In the genomic region with DNA sequence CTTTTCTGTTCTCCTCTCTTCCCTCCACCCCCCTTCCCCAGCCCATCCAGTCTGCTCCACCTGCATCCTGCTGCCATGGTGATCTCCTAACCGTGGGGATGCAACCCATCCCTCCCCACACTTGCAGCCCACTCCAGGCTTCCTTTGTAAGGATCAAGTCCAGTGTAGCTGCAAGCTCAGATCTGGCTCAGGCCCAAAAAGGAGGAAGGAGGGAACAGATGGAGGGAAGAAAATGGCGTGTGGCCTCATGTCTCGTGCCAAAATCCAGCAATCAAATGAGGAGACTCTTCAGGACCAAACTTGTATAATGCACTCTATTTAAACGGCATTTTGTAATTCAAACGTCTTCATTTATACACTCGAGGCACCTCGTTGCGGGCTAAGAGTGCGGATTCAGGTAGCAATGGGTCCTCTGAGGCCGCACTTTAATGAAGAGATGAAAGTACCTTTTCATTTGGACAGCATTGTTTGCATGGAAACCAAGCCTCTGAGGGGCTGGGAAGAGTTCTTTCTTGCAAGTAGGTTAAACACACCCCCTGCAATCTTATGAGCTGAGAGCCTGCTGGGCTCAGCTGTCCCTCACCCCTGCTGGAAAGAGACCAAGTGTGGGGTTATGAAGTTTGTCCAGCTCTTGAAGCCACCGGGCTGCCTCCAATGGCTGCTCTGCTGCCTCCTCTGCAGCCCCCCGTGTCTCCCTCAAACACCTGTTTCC, we compare ENCODE assay signal across 10 mouse cellular contexts.
DNase-seq lines count a peak whose midpoint lies in the region; ATAC-seq and TF ChIP-seq lines count a peak whose summit lies in the region.
"Had no signal": no experiment of that assay in that cellular context is flagged by ENCODE, and none has a peak within 500 bp of the region (broad histone marks: within the 10 kb centered on the region; RNA-seq: fewer than 3 reads in every experiment).

No protein-coding gene starts in this region.

- no peaks in the 10 kb centered on the region for H3K36me3 ChIP-seq in forebrain, embryonic 14.5 days (ENCODE audit: control insufficient read depth, insufficient read depth, low read length)
- no peaks in the 10 kb centered on the region for H3K36me3 ChIP-seq in intestine, postnatal 0 days (ENCODE audit: control insufficient read depth, insufficient read depth)
- no peaks in the 10 kb centered on the region for H3K36me3 ChIP-seq in heart, embryonic 12.5 days
- H3K36me3 ChIP-seq: limb, embryonic 12.5 days had no signal

- no peaks in the 10 kb centered on the region for H3K27me3 ChIP-seq in forebrain, embryonic 14.5 days (replicated peaks; ENCODE audit: control insufficient read depth, insufficient read depth, low read length)
- H3K27me3 ChIP-seq in intestine, postnatal 0 days (replicated peaks; ENCODE audit: control insufficient read depth, insufficient read depth, low read length): no peaks in the 10 kb centered on the region
- H3K27me3 ChIP-seq in heart, embryonic 12.5 days (replicated peaks): peaks cover 28% of the 10 kb centered on the region

- 20% methylated on average over 12 of the region's 12 CpGs for WGBS in forebrain, embryonic 14.5 days
- WGBS in intestine, postnatal 0 days: 68% methylated on average over 12 of the region's 12 CpGs
- 71% methylated on average over 12 of the region's 12 CpGs for WGBS in heart, embryonic 12.5 days

- no peak for TF ChIP-seq CTCF in intestine, postnatal 0 days (IDR thresholded peaks at IDR 0.05; ENCODE audit: low read depth)

- peak overlapping the region; percentile 61 for H3K27ac ChIP-seq in forebrain, embryonic 14.5 days (ENCODE audit: low read depth, low read length)
- H3K27ac ChIP-seq in intestine, postnatal 0 days (ENCODE audit: low read depth, low read length): no peak overlapping the region
- H3K27ac ChIP-seq in heart, embryonic 12.5 days (ENCODE audit: poor library complexity, severe bottlenecking): no peak overlapping the region
- H3K27ac ChIP-seq: limb, embryonic 12.5 days had no signal

- no peak overlapping the region for H3K9ac ChIP-seq in forebrain, embryonic 14.5 days (ENCODE audit: low read length)
- H3K9ac ChIP-seq in intestine, postnatal 0 days (ENCODE audit: low read depth, low read length): no peak overlapping the region
- H3K9ac ChIP-seq in heart, embryonic 12.5 days: no peak overlapping the region
- H3K9ac ChIP-seq: limb, embryonic 12.5 days had no signal

- H3K4me3 ChIP-seq in forebrain, embryonic 14.5 days (ENCODE audit: low read depth, low read length): no peak overlapping the region
- H3K4me3 ChIP-seq in intestine, postnatal 0 days (ENCODE audit: low read depth, low read length): no peak overlapping the region
- H3K4me3 ChIP-seq in heart, embryonic 12.5 days: no peak overlapping the region
- H3K4me3 ChIP-seq: limb, embryonic 12.5 days had no signal

- no peaks in the 10 kb centered on the region for H3K9me3 ChIP-seq in forebrain, embryonic 14.5 days (replicated peaks; ENCODE audit: control insufficient read depth, low read length)
- H3K9me3 ChIP-seq in intestine, postnatal 0 days (ENCODE audit: control insufficient read depth): no peaks in the 10 kb centered on the region
- H3K9me3 ChIP-seq in heart, embryonic 12.5 days (replicated peaks): no peaks in the 10 kb centered on the region
- H3K9me3 ChIP-seq: limb, embryonic 12.5 days had no signal

- H3K4me1 ChIP-seq in forebrain, embryonic 14.5 days (ENCODE audit: control insufficient read depth, insufficient read depth, low read length): peaks cover 26% of the 10 kb centered on the region
- H3K4me1 ChIP-seq in intestine, postnatal 0 days (replicated peaks; ENCODE audit: control insufficient read depth, insufficient read depth, low read length): no peaks in the 10 kb centered on the region
- H3K4me1 ChIP-seq in heart, embryonic 12.5 days (replicated peaks): no peaks in the 10 kb centered on the region

- peak; percentile 48 to 52 for DNase-seq in frontal cortex, postnatal 10 days (ENCODE audit: low spot score in 2 of 2)
- DNase-seq in brain, adult 2 months (ENCODE audit: low read depth, low spot score): peak; percentile 80
- DNase-seq in forebrain, embryonic 14.5 days (ENCODE audit: low spot score): peak; percentile 87
- DNase-seq in lung, postnatal 36 days: peak; percentile 22
- DNase-seq in adrenal gland, postnatal 10 days: no peak
- DNase-seq: gastrocnemius, postnatal 10 days had no signal

- ATAC-seq in frontal cortex, adult (ENCODE audit: low TSS enrichment): no peak
- ATAC-seq in forebrain, embryonic 14.5 days: peak; percentile 91
- ATAC-seq in intestine, postnatal 0 days: no peak
- no peak for ATAC-seq in heart, embryonic 12.5 days (ENCODE audit: insufficient number of reproducible peaks, low FRiP score)

- H3K4me2 ChIP-seq in forebrain, embryonic 14.5 days (ENCODE audit: low read length): 0 out of 2 replicates have a peak overlapping the region, but pooled peaks have one; percentile 12
- no peak overlapping the region for H3K4me2 ChIP-seq in intestine, postnatal 0 days (replicated peaks; ENCODE audit: low read depth)
- H3K4me2 ChIP-seq in heart, embryonic 12.5 days: no peak overlapping the region
- H3K4me2 ChIP-seq: limb, embryonic 12.5 days had no signal
